ENCODE assay signal across 10 mouse cellular contexts in the genomic region with DNA sequence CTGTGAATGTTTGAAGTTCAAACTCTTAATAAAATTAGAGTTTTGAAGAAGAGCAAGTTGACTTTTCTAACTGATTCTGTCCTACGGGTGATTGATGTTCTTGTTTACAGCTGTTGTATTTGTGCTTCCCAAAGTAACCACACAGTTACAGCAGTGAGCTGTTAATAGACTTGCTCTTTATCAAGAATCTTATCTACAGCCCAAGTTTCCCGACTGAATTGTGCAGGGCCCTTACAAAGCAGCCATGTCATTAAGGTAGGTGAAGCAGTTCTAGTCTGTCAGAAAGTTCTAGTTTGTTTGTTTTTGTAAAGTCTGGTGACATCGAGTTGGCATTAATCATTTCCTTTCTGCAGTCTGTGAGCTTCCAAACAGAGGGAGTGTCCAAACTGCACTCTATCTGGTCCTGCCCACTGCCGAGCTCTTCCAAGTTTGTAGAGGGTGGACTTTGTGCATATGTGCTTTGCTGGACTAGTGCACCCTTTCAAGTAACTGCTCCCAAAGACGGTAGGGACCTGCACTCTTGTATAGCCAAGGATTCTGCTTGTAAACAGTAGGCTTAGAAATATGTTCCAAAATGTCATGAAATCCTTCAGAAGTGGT.
DNase-seq lines count a peak whose midpoint lies in the region; ATAC-seq and TF ChIP-seq lines count a peak whose summit lies in the region.
"Had no signal": no experiment of that assay in that cellular context is flagged by ENCODE, and none has a peak within 500 bp of the region (broad histone marks: within the 10 kb centered on the region; RNA-seq: fewer than 3 reads in every experiment).

No protein-coding gene starts in this region.

- no peak overlapping the region for H3K4me3 ChIP-seq in lung, embryonic 14.5 days (ENCODE audit: low read depth, low read length)
- H3K4me3 ChIP-seq in stomach, postnatal 0 days (ENCODE audit: low read depth, low read length): no peak overlapping the region

- no peaks in the 10 kb centered on the region for H3K9me3 ChIP-seq in lung, embryonic 14.5 days (ENCODE audit: low read depth, low read length)
- H3K9me3 ChIP-seq in stomach, postnatal 0 days (ENCODE audit: control insufficient read depth, low read length): no peaks in the 10 kb centered on the region

- H3K4me1 ChIP-seq in lung, embryonic 14.5 days (ENCODE audit: insufficient read depth): no peaks in the 10 kb centered on the region
- no peaks in the 10 kb centered on the region for H3K4me1 ChIP-seq in stomach, postnatal 0 days (replicated peaks; ENCODE audit: control insufficient read depth, insufficient read depth)

- 11% methylated on average over 5 of the region's 5 CpGs for WGBS in lung, embryonic 14.5 days
- WGBS in large intestine, adult 2 months: 8% methylated on average over 5 of the region's 5 CpGs
- 15% methylated on average over 5 of the region's 5 CpGs for WGBS in stomach, postnatal 0 days

- no peak for ATAC-seq in lung, embryonic 14.5 days (ENCODE audit: insufficient read depth)
- peak; percentile 76 for ATAC-seq in stomach, postnatal 0 days (ENCODE audit: low FRiP score, low TSS enrichment)
- ATAC-seq: activated CD4-positive, CD25-positive, alpha-beta regulatory T cell, adult 4 months had no signal

- H3K27me3 ChIP-seq in lung, embryonic 14.5 days (ENCODE audit: insufficient read depth, low read length): no peaks in the 10 kb centered on the region
- no peaks in the 10 kb centered on the region for H3K27me3 ChIP-seq in stomach, postnatal 0 days (ENCODE audit: control insufficient read depth, insufficient read depth, low read length)

- H3K27ac ChIP-seq in lung, embryonic 14.5 days (ENCODE audit: low read depth): no peak overlapping the region
- no peak overlapping the region for H3K27ac ChIP-seq in stomach, postnatal 0 days (replicated peaks)

- DNase-seq in adrenal gland, adult 2 months: peak; percentile 37
- no peak for DNase-seq in adrenal gland, postnatal 25 days
- peak; percentile 19 for DNase-seq in lung, embryonic 14.5 days
- no peak for DNase-seq in lung, postnatal 4 days
- DNase-seq in large intestine, adult 2 months (ENCODE audit: low read depth, low spot score): peak; percentile 60
- no peak for DNase-seq in stomach, postnatal 0 days (ENCODE audit: low spot score)
- no peak for DNase-seq in thymus, postnatal 0 days (ENCODE audit: low spot score)
- DNase-seq in layer of hippocampus, adult 9-11 months: no peak
- DNase-seq: thymus, postnatal 4 days had no signal

- TF ChIP-seq CTCF in lung, embryonic 14.5 days (IDR thresholded peaks at IDR 0.05; ENCODE audit: low read depth): no peak
- 0 out of 2 replicates have a peak, but pooled peaks have one; percentile 18 for TF ChIP-seq CTCF in stomach, postnatal 0 days (IDR thresholded peaks at IDR 0.05; ENCODE audit: low read depth)

- TF ChIP-seq EP300 in stomach, postnatal 0 days (optimal IDR thresholded peaks at IDR 0.05): no peak

- H3K4me2 ChIP-seq in lung, embryonic 14.5 days: no peak overlapping the region
- no peak overlapping the region for H3K4me2 ChIP-seq in stomach, postnatal 0 days (replicated peaks; ENCODE audit: low read depth)

- no peaks in the 10 kb centered on the region for H3K36me3 ChIP-seq in lung, embryonic 14.5 days (ENCODE audit: insufficient read depth)
- no peaks in the 10 kb centered on the region for H3K36me3 ChIP-seq in stomach, postnatal 0 days (ENCODE audit: control insufficient read depth, insufficient read depth, low read length)

- no peak overlapping the region for H3K9ac ChIP-seq in lung, embryonic 14.5 days
- H3K9ac ChIP-seq in stomach, postnatal 0 days (ENCODE audit: low read length): no peak overlapping the region

Comparison
In these comparisons a context has a peak if more than half of its experiments do, and no peak if none do; other contexts are left out.
1. DNase-seq: peak in adrenal gland, adult 2 months (single experiment), lung, embryonic 14.5 days (single experiment) and large intestine, adult 2 months (single experiment); none in adrenal gland, postnatal 25 days (single experiment), lung, postnatal 4 days (0 of 2), stomach, postnatal 0 days (single experiment), thymus, postnatal 0 days (single experiment) and layer of hippocampus, adult 9-11 months (single experiment).